Mouse (Mus musculus): Measurements from ENCODE around the gene Prss46. TPM values are rescaled to one million over a fixed set of nuclear protein-coding genes. Genes with fewer than 3 reads are reported as not detected.

The Prss46 gene
- polyA plus RNA-seq, 1 experiment from 2014 or later, result not detected

DNA sequence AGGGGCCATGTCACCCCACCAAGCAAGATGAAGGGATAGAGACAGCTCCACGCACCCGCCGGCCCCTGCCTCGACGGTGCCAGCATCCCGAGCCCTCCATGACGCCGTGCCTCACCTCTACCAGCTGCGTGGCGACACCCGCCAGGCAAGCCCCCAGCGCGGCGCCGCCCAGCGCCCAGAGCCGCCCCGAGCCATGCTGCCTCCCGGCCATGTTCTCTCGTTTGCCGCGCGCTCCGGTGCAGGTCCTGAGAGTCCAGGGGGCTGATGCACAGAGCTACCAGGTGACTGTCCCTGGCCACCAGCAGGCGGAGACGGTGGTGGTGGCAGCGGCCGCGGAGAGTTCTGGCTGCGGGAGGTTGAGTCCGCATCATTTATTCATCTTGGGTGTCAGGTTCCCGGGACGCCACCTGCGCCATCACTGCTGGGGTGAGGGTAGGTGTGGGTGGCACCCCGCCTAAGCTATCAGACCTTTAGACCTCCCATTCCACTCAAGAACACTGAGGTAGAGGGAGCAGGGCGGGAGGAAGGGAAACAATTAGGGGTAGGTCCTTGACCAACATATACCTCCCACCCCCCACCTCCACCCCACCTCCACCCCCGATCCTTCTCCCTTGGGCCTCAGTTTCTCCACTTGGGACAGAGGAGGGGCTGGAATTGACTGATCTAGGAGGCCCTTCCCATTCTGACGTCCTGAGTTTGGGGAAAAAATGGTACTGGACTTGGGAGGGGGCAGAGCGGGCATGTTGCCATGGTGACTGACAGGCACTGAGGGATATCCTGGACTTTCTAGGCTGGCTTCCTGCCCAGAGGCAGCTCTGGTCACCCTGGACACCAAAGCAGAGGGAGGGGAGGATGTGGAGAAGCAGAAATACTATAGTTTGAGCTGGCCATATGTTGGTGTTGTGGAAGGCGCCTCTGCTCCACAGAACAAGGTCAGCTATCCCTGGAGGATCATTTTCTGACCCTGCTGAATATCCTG, 29.7 kb downstream of the Prss46 start:
- Histone ChIP-seq H3K36me3 (no peaks in the 10 kb centered on the region), H3K4me3 (peak overlapping the region; percentile 48), H3K27me3 (ENCODE audit: low read depth, poor library complexity, severe bottlenecking) (peaks cover 77% of the 10 kb centered on the region), H3K27ac (replicated peaks) (peak overlapping the region; percentile 52), H3K4me1 (peaks cover 28% of the 10 kb centered on the region), H3K9me3 (replicated peaks) (no peaks in the 10 kb centered on the region)
- peak; percentile 35 for DNase-seq (ENCODE audit: low spot score)
- 7% methylated on average over 40 of the region's 40 CpGs for WGBS

DNA sequence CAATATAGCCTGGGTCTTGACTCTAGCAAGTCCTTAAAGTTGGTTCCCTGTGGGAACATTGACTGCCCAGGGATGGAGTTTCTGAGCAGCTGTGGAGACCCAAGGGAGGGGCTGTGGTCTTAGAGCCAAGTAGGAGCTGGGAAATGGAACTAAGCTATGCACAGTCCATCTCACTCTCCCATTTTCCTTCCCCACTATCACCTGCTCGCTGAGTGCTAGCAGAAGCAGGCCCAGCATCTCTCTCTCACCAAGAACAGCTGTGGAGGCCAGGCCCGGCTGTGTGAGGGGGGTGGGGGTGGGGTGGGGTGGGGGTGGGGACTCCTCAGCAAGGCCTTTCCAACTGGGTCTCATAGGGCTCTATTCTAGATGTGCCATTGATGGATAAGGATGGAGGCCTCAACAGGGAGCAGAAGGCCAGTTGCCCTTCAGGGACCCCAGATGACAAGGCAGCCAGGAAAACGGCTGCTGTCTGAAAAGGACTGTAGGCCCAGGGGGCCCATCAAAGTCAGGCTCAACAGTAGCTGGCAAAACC, 30.4 kb downstream of the Prss46 start:
- peak overlapping the region; percentile 52 for H3K27ac ChIP-seq (replicated peaks)
- H3K4me1 ChIP-seq, result peaks cover 31% of the 10 kb centered on the region
- WGBS, result 17% methylated on average over 3 of the region's 3 CpGs
- no peaks in the 10 kb centered on the region for H3K36me3 ChIP-seq
- DNase-seq (ENCODE audit: low spot score), result no peak
- H3K27me3 ChIP-seq (ENCODE audit: low read depth, poor library complexity, severe bottlenecking), result peaks cover 85% of the 10 kb centered on the region
- 0 out of 2 replicates have a peak overlapping the region, but pooled peaks have one; percentile 48 for H3K4me3 ChIP-seq
- H3K9me3 ChIP-seq (replicated peaks), result no peaks in the 10 kb centered on the region

DNA sequence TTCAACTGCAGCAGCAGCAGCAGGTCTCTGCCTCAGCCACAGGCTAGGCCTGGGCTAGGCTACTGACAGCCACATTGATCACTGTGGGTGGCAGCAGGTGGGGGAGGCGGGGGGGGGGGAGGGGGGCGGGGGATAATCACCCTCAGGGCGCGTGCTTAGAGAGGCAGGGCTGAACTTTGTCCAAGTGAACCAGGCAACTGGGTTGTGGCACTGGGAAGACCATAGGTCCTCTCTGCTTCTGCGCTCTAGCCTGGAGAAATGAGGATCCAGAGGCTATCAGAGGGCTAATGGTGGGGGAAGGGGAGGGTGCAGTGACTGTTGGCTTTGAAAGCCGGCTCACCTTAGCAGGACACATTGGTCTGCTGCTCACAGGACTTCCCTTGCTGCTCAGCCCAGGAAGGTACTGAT, 31.0 kb downstream of the Prss46 start:
- Histone ChIP-seq H3K36me3 (no peaks in the 10 kb centered on the region), H3K27me3 (ENCODE audit: low read depth, poor library complexity, severe bottlenecking) (peaks cover 87% of the 10 kb centered on the region), H3K4me1 (peaks cover 37% of the 10 kb centered on the region), H3K27ac (replicated peaks) (peak overlapping the region; percentile 52), H3K4me3 (peak overlapping the region; percentile 2; the same call in 1 of the 2 replicates), H3K9me3 (replicated peaks) (no peaks in the 10 kb centered on the region)
- 21% methylated on average over 4 of the region's 6 CpGs for WGBS
- DNase-seq (ENCODE audit: low spot score), result peak; percentile 50

DNA sequence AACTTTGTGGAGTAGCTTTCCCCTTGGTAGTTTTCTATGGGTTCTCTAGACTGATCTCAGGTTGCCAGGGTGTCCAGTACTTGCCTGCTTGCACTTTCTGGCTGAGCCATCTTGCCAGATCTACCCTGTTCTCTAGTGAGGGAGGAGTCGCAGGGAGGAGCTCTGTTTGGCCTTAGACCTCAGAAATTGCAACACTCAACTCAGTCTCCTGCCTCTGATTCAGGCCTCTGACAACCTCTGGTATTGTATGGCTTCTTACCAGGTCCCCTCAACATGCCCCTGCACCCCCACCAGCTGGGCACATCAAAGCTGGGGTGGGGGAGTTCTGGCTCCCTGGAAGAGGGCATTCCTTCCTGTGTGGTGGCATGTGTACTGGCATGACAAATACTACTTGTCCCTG, 33.0 kb downstream of the Prss46 start:
- no peak for DNase-seq (ENCODE audit: low spot score)
- Histone ChIP-seq H3K36me3 (no peaks in the 10 kb centered on the region), H3K4me1 (peaks cover 42% of the 10 kb centered on the region), H3K27ac (replicated peaks) (no peak overlapping the region), H3K9me3 (replicated peaks) (no peaks in the 10 kb centered on the region), H3K4me3 (no peak overlapping the region), H3K27me3 (ENCODE audit: low read depth, poor library complexity, severe bottlenecking) (peaks cover 94% of the 10 kb centered on the region)
- 100% methylated on average over 1 of the region's 1 CpGs for WGBS

DNA sequence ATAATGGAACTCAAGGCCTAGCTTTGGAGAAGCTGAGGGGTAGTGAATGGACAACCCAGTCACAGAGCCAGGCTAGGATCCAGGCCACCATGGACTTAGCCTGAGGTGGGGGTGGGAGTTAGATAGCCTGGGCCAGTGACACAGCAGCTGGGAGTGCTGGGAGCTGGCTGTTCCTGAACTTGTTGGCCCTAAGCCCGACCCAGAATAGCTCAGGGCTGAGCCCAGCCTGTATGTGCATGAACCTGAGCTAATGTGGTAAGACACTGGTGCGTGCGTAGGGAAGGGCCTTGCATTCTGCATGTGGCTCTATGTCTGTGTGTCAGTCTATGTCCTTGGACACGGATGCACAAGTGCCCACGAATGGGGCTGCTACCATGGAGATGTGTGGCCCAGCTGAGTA, 33.6 kb downstream of the Prss46 start:
- Histone ChIP-seq H3K4me3 (no peak overlapping the region), H3K36me3 (no peaks in the 10 kb centered on the region), H3K27ac (replicated peaks) (no peak overlapping the region), H3K9me3 (replicated peaks) (no peaks in the 10 kb centered on the region), H3K27me3 (ENCODE audit: low read depth, poor library complexity, severe bottlenecking) (peaks cover 92% of the 10 kb centered on the region), H3K4me1 (peaks cover 39% of the 10 kb centered on the region)
- no peak for DNase-seq (ENCODE audit: low spot score)
- 90% methylated on average over 5 of the region's 5 CpGs for WGBS

DNA sequence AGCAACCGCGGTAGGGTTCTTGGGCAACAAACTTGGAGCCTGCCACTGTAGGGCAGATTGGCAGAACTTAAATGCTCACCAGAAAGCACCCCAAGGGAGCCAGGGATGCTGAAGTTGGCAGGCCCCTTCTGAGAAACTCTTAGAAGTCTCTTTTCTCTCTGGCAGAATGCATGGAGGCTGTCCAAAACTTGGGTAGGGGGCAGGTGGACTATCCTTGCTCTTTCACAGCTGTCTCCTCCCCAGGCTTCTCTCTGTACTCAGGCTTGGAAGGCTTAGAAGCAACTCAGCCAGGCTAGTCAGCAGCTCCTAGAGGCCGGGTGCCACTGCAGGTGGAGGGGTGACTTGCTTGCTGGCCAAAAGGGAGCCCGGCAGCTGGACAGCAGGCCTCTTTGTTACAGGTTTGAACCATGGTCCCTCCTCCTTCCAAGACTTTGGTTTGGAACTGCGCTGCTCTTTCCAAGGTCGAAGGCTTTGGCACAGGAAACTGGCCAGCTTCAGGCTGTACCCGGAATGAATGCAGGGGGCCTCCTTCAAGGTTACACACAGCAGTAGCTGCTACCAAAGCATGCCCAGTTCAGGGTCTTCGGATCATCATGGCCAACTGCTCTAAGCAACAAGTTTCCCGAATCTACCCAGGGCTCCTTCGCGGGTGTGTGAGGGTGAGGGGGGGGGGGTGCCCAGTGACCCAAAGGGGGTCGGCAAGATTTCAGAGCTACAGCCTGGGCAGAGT, 35.0 kb downstream of the Prss46 start, which contains the start of gene Als2cl:
Gene Als2cl, plus strand, starts transcription at position 680 of the 730 bp plus-strand sequence.
- Histone ChIP-seq H3K4me1 (peaks cover 28% of the 10 kb centered on the region), H3K36me3 (no peaks in the 10 kb centered on the region), H3K9me3 (replicated peaks) (no peaks in the 10 kb centered on the region), H3K4me3 (peak within 1 kb of the TSS; percentile 64), H3K27me3 (ENCODE audit: low read depth, poor library complexity, severe bottlenecking) (peaks cover 77% of the 10 kb centered on the region), H3K27ac (replicated peaks) (no peak within 1 kb of the TSS)
- no peak for DNase-seq (ENCODE audit: low spot score)
- 13% methylated on average over 12 of the region's 12 CpGs for WGBS

DNA sequence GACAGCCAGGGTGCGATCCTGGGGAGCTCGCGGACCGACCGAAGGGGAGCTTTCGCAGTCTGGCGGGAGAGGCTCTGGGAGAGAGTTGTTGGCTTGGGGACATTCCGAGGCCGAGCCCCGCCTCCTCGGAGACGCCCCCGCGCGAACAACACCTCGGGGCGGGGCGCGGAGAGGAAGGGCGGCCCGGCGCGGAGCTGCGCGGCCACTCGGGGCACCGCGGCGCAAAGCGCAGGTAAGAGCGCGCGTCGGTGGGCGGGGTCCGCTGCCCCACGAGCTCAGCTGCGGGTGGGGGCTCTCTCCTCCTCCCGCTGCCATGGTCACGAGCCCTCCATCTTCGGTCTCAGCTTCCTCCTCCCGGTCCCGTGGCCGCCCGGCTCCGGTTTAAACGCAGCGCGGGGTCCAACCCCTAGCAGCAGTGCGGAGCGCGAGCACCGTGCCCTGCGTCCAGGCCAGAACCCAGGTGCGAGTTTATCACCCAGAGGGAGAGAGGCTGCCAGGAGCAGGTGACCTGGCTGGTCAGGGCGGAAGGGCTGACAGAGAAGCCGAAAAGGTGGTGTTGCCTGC, 35.8 kb downstream of the Prss46 start, which contains the start of gene Tmie:
Gene Tmie, minus strand, starts transcription at position 116 of the 564 bp plus-strand sequence.
- Histone ChIP-seq H3K4me1 (peaks cover 21% of the 10 kb centered on the region), H3K27ac (replicated peaks) (no peak within 1 kb of the TSS), H3K27me3 (ENCODE audit: low read depth, poor library complexity, severe bottlenecking) (peaks cover 75% of the 10 kb centered on the region), H3K4me3 (peak within 1 kb of the TSS; percentile 64), H3K36me3 (no peaks in the 10 kb centered on the region), H3K9me3 (replicated peaks) (no peaks in the 10 kb centered on the region)
- WGBS, result under 1% methylated on average over 57 of the region's 57 CpGs
- no peak for DNase-seq (ENCODE audit: low spot score)

DNA sequence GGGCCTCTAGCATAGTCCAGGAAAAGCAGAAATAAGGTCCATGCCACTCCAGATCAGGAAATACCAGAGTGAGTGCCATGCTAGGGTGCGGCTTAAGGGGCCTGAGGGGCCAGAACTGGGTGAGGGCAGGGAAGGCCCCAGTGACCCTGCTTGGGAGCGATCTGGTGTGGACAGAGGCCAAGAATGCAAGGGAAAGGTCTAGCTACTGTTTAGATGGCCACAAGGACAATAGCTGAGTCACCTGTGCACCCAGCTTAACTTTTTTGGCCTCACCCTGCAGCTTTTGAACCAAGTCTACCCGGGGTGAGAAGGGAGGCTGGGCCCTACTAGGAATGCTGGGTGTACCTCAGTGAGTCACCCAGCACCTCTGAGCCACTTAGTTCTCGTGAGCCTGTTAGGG, 36.5 kb downstream of the Prss46 start:
- peaks cover 14% of the 10 kb centered on the region for H3K4me1 ChIP-seq
- peaks cover 68% of the 10 kb centered on the region for H3K27me3 ChIP-seq (ENCODE audit: low read depth, poor library complexity, severe bottlenecking)
- no peaks in the 10 kb centered on the region for H3K36me3 ChIP-seq
- peak overlapping the region; percentile 64 for H3K4me3 ChIP-seq
- no peaks in the 10 kb centered on the region for H3K9me3 ChIP-seq (replicated peaks)
- WGBS, result 59% methylated on average over 4 of the region's 4 CpGs
- H3K27ac ChIP-seq (replicated peaks), result no peak overlapping the region
- no peak for DNase-seq (ENCODE audit: low spot score)

DNA sequence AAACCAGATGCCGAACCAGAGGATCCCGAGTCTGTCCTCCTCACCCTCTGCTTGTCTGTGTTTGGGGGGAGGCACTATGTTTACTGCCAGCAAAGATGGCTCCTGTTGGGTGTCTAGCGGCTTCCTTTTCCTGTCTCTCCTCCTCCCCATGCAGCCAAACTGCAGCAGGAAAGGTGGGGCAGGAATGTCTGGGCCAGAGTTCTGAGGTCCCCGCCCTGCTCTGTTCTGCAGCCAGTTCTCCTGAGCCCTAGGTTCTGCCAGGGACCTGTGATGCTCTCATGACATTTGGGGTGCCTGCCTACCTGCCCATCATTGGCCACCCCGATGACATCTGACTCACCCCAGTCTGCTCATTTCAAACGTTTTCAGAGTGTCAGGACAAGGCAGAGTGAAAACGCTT, 37.6 kb downstream of the Prss46 start:
- Histone ChIP-seq H3K9me3 (replicated peaks) (no peaks in the 10 kb centered on the region), H3K4me1 (peaks cover 14% of the 10 kb centered on the region), H3K36me3 (no peaks in the 10 kb centered on the region), H3K27ac (replicated peaks) (no peak overlapping the region), H3K27me3 (ENCODE audit: low read depth, poor library complexity, severe bottlenecking) (peaks cover 71% of the 10 kb centered on the region), H3K4me3 (no peak overlapping the region)
- no peak for DNase-seq (ENCODE audit: low spot score)
- WGBS, result 75% methylated on average over 7 of the region's 7 CpGs

DNA sequence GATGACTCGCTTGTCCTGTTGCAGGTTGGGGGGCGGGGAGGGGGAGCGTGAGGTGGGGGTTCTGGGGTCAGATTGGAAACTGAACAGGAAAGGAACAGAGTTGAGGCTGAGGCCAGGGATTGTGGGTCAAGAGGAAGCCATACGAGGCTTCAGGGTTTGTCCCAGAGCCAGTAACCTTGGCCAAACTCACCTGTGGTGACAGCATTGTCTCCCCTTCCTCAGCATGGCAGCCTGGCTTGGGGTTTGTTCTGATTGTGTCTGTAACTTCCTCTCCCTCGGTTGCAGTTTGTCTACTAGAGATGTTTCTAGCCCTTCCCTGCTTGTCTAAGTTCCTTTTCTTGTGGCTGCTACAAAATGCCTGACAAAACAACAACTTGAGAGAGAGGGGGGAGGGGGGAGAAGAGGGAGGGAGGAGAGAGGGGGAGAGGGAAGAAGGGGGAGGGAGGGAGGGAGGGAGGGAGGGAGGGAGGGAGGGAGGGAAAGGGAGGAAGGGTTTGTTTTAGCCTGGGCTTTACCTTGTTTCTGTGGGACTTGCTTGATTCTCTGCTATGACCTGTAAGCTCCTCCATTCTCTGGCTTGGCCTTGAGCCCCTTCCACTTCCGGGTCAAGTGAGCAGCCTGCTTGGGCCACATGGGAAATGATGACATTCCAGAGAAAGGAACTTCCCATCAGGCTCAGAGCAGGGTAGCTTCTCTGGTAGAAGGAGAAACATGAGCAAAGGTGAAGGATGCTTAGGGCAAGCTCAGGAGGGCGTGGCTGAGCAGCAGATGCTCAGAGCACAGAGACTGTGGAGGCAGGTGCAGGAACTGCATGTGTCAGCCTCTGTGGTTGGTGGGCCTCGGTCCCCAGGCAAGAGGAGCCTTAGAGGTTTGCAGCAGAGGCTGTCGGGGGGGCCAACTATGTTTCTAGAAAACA, 43.3 kb downstream of the Prss46 start:
- Histone ChIP-seq H3K4me1 (peaks cover 26% of the 10 kb centered on the region), H3K9me3 (replicated peaks) (no peaks in the 10 kb centered on the region), H3K27me3 (ENCODE audit: low read depth, poor library complexity, severe bottlenecking) (peaks cover 29% of the 10 kb centered on the region; the same call in 1 of the 2 replicates), H3K27ac (replicated peaks) (no peak overlapping the region), H3K4me3 (no peak overlapping the region), H3K36me3 (no peaks in the 10 kb centered on the region)
- no peak for DNase-seq (ENCODE audit: low spot score)
- WGBS, result 69% methylated on average over 9 of the region's 9 CpGs

DNA sequence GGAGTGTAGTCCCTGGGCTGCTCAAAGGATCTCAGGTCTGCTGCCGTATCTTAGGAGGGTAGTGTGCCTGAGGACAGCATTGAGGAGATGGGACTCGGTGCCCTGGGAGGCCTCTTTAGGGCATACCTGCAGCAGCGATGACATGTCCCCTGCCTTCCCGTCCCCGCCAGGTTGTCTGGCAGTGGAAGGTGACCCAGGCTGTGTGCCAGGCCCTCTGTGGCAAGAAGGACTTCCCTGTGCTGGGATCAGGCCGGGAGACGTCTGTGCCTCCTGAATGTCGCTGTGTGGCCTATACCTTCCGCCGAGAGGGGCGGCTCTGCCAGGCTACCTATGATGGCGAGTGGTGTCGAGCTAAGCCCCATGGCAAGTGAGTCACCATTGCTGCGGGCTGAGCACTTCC, 44.6 kb downstream of the Prss46 start:
- no peak overlapping the region for H3K27ac ChIP-seq (replicated peaks)
- peaks cover 32% of the 10 kb centered on the region; the same call in 1 of the 2 replicates for H3K27me3 ChIP-seq (ENCODE audit: low read depth, poor library complexity, severe bottlenecking)
- H3K36me3 ChIP-seq, result no peaks in the 10 kb centered on the region
- no peaks in the 10 kb centered on the region for H3K9me3 ChIP-seq (replicated peaks)
- WGBS, result 90% methylated on average over 14 of the region's 14 CpGs
- H3K4me3 ChIP-seq, result no peak overlapping the region
- peaks cover 26% of the 10 kb centered on the region for H3K4me1 ChIP-seq
- no peak for DNase-seq (ENCODE audit: low spot score)

Data from midbrain, embryonic 10.5 days (tissue).